Mouse (Mus musculus): ENCODE measurements around the gene Cenpi.
A peak's percentile ranks its signal among the peaks of the same experiment; 100 is the strongest.

Gene Cenpi

GRCm38 (mm10) chrX:134365421-134365820 lies 57.5 kb downstream of the Cenpi start:
- DNase-seq: no peak

- DNase-seq: no peak
These were observed 58.7 kb downstream of the Cenpi start for GRCm38 (mm10) chrX:134366547-134366946.

GRCm38 (mm10) chrX:134371279-134371678 lies 63.4 kb downstream of the Cenpi start:
- peak; percentile 35 for DNase-seq

- DNase-seq: no peak
These were observed 66.3 kb downstream of the Cenpi start for GRCm38 (mm10) chrX:134374190-134374589.

GRCm38 (mm10) chrX:134384896-134385295 lies 77.0 kb downstream of the Cenpi start:
- no peak for DNase-seq

GRCm38 (mm10) chrX:134398972-134399371 lies 91.1 kb downstream of the Cenpi start:
- no peak for DNase-seq

- no peak for DNase-seq
These were observed 96.1 kb downstream of the Cenpi start, which contains the start of gene Drp2 for GRCm38 (mm10) chrX:134403863-134404583. Gene Drp2, plus strand, starts transcription at chrX:134404551.

- DNase-seq: peak; percentile 37
These were observed 96.7 kb downstream of the Cenpi start for GRCm38 (mm10) chrX:134404584-134404955.

- DNase-seq: no peak
These were observed 101.5 kb downstream of the Cenpi start for GRCm38 (mm10) chrX:134409354-134409900.

GRCm38 (mm10) chrX:134412096-134412495 lies 104.2 kb downstream of the Cenpi start:
- DNase-seq: no peak

Data from retina, postnatal 1 day (tissue).